Comparison of ENCODE assay signal across 8 mouse cellular contexts in genomic region chr6:101374721-101375120, GRCm38 (mm10). TPM values are rescaled to one million over a fixed set of nuclear protein-coding genes. Genes with fewer than 3 reads are reported as not detected.
DNase-seq lines count a peak whose midpoint lies in the region; ATAC-seq and TF ChIP-seq lines count a peak whose summit lies in the region.

No protein-coding gene starts in this region.

- H3K4me2 ChIP-seq in hindbrain, embryonic 12.5 days (replicated peaks), result peak overlapping the region; percentile 97
- H3K4me2 ChIP-seq in limb, embryonic 14.5 days (replicated peaks; ENCODE audit: low read depth, low read length, severe bottlenecking), result peak overlapping the region; percentile 79
- H3K4me2 ChIP-seq in midbrain, embryonic 15.5 days, result peak overlapping the region; percentile 12; the same call in 1 of the 2 replicates

- no peak for ATAC-seq in hindbrain, embryonic 12.5 days (ENCODE audit: low FRiP score)
- peak; percentile 20 for ATAC-seq in limb, embryonic 14.5 days (ENCODE audit: low FRiP score, low read depth)
- no peak for ATAC-seq in midbrain, embryonic 15.5 days (replicated peaks)

- no peak for TF ChIP-seq POLR2A in limb, embryonic 14.5 days (IDR thresholded peaks at IDR 0.05; ENCODE audit: borderline replicate concordance, extremely low read depth, insufficient read depth, insufficient read length)

- H3K27ac ChIP-seq in hindbrain, embryonic 12.5 days, result peak overlapping the region; percentile 79
- 0 out of 2 replicates have a peak overlapping the region, but pooled peaks have one; percentile 34 for H3K27ac ChIP-seq in limb, embryonic 14.5 days (replicated peaks; ENCODE audit: low read depth, low read length)
- H3K27ac ChIP-seq in midbrain, embryonic 15.5 days, result no peak overlapping the region

- H3K27me3 ChIP-seq in hindbrain, embryonic 12.5 days, result peaks cover 4% of the 10 kb centered on the region
- H3K27me3 ChIP-seq in limb, embryonic 14.5 days (ENCODE audit: control insufficient read depth, insufficient read depth, low read length), result no peaks in the 10 kb centered on the region
- H3K27me3 ChIP-seq in midbrain, embryonic 15.5 days (replicated peaks), result peaks cover 20% of the 10 kb centered on the region

- H3K4me1 ChIP-seq in hindbrain, embryonic 12.5 days, result peaks cover 23% of the 10 kb centered on the region
- peaks cover 31% of the 10 kb centered on the region for H3K4me1 ChIP-seq in limb, embryonic 14.5 days (ENCODE audit: control insufficient read depth, insufficient read depth, low read length)
- H3K4me1 ChIP-seq in midbrain, embryonic 15.5 days, result peaks cover 28% of the 10 kb centered on the region

- H3K4me3 ChIP-seq in hindbrain, embryonic 12.5 days, result peak overlapping the region; percentile 27
- H3K4me3 ChIP-seq in limb, embryonic 14.5 days (replicated peaks; ENCODE audit: low read length), result peak overlapping the region; percentile 71
- H3K4me3 ChIP-seq in midbrain, embryonic 15.5 days, result no peak overlapping the region

- H3K9me3 ChIP-seq in hindbrain, embryonic 12.5 days (replicated peaks), result no peaks in the 10 kb centered on the region
- H3K9me3 ChIP-seq in limb, embryonic 14.5 days (ENCODE audit: control insufficient read depth, low read length), result no peaks in the 10 kb centered on the region
- no peaks in the 10 kb centered on the region for H3K9me3 ChIP-seq in midbrain, embryonic 15.5 days

- peak; percentile 83 for DNase-seq in embryo, embryonic 10 days (ENCODE audit: low spot score)
- peak; percentile 83 for DNase-seq in forelimb bud, embryonic 11.5 days (ENCODE audit: low read depth, low spot score)
- DNase-seq in limb, embryonic 14.5 days (ENCODE audit: low spot score), result peak; percentile 65
- DNase-seq in spleen, postnatal 14 days (ENCODE audit: low spot score in 2 of 2), result no peak
- no peak for DNase-seq in spleen, postnatal 10 days (ENCODE audit: low spot score in 2 of 2)
- no peak for DNase-seq in ovary, adult 18-20 months (ENCODE audit: low spot score)

- WGBS in hindbrain, embryonic 12.5 days, result under 1% methylated on average over 7 of the region's 7 CpGs
- WGBS in limb, embryonic 14.5 days, result 3% methylated on average over 7 of the region's 7 CpGs
- WGBS in midbrain, embryonic 15.5 days, result 7% methylated on average over 7 of the region's 7 CpGs

- 0 out of 2 replicates have a peak overlapping the region, but pooled peaks have one; percentile 15 for H3K9ac ChIP-seq in hindbrain, embryonic 12.5 days
- peak overlapping the region; percentile 40 for H3K9ac ChIP-seq in limb, embryonic 14.5 days (ENCODE audit: low read depth, low read length, severe bottlenecking)
- H3K9ac ChIP-seq in midbrain, embryonic 15.5 days, result no peak overlapping the region

- no peaks in the 10 kb centered on the region for H3K36me3 ChIP-seq in hindbrain, embryonic 12.5 days
- 0 out of 2 replicates have a peak, but pooled peaks cover 4% of the 10 kb centered on the region for H3K36me3 ChIP-seq in limb, embryonic 14.5 days (ENCODE audit: control insufficient read depth, insufficient read depth, low read length)
- H3K36me3 ChIP-seq in midbrain, embryonic 15.5 days (replicated peaks), result no peaks in the 10 kb centered on the region

RNA-seq across cellular contexts. Expression of gene Pdzrn3, which starts 3.0 kb away (rescaled TPM):
- polyA plus RNA-seq in hindbrain, embryonic 12.5 days (2016; fragmentation: Nextera tagmentation; extraction: Ambion mirVana), result 27.2 and 31.0 TPM in 2 replicates
- polyA plus RNA-seq in limb, embryonic 14.5 days (2012; rRNA removed), result 37.9 and 40.0 TPM in 2 replicates
- polyA plus RNA-seq in limb, embryonic 14.5 days (2014; fragmentation: Nextera tagmentation; extraction: Ambion mirVana), result 16.1 and 16.5 TPM in 2 replicates
- polyA plus RNA-seq in midbrain, embryonic 15.5 days (2015; fragmentation: Nextera tagmentation; extraction: Ambion mirVana), result 20.2 and 22.4 TPM in 2 replicates

Comparison
In these comparisons a context has a peak if more than half of its experiments do, and no peak if none do; other contexts are left out.
1. DNase-seq: peak in embryo, embryonic 10 days (single experiment), forelimb bud, embryonic 11.5 days (single experiment) and limb, embryonic 14.5 days (single experiment); none in spleen, postnatal 14 days (0 of 2), spleen, postnatal 10 days (0 of 2) and ovary, adult 18-20 months (single experiment).
2. H3K4me2 ChIP-seq: peak in every context shown above with its lines; median percentile 97 in hindbrain, embryonic 12.5 days; 79 in limb, embryonic 14.5 days; 12 in midbrain, embryonic 15.5 days.